Mouse (Mus musculus): ENCODE measurements around the gene Gpatch4. TPM values are rescaled to one million over a fixed set of nuclear protein-coding genes. Genes with fewer than 3 reads are reported as not detected.
A peak's percentile ranks its signal among the peaks of the same experiment; 100 is the strongest.

The Gpatch4 gene
- polyA plus RNA-seq, 1 experiment from 2014 or later, result 15.4 TPM

GRCm38 (mm10) chr3:88082224-88082618 lies 39.3 kb downstream of the Gpatch4 start:
- Histone ChIP-seq H3K4me3 (peak overlapping the region; percentile 63), H3K4me1 (replicated peaks) (peaks cover 17% of the 10 kb centered on the region), H3K36me3 (peaks cover 27% of the 10 kb centered on the region), H3K27me3 (no peaks in the 10 kb centered on the region), H3K27ac (no peak overlapping the region), H3K9ac (peak overlapping the region; percentile 56), H3K9me3 (replicated peaks) (no peaks in the 10 kb centered on the region), H3K4me2 (peak overlapping the region; percentile 84)
- ATAC-seq (replicated peaks; ENCODE audit: insufficient number of reproducible peaks, insufficient read depth, low FRiP score, low read depth), result no peak
- WGBS, result 2% methylated on average over 13 of the region's 13 CpGs

GRCm38 (mm10) chr3:88082663-88083062 lies 39.8 kb downstream of the Gpatch4 start:
- WGBS, result 6% methylated on average over 4 of the region's 4 CpGs
- ATAC-seq (replicated peaks; ENCODE audit: insufficient number of reproducible peaks, insufficient read depth, low FRiP score, low read depth), result peak; percentile 41; the same call in 1 of the 2 replicates
- Histone ChIP-seq H3K27me3 (no peaks in the 10 kb centered on the region), H3K4me2 (peak overlapping the region; percentile 84), H3K4me1 (replicated peaks) (peaks cover 17% of the 10 kb centered on the region), H3K9ac (peak overlapping the region; percentile 56), H3K9me3 (replicated peaks) (no peaks in the 10 kb centered on the region), H3K27ac (0 out of 2 replicates have a peak overlapping the region, but pooled peaks have one; percentile 4), H3K4me3 (peak overlapping the region; percentile 63), H3K36me3 (peaks cover 28% of the 10 kb centered on the region)

- no peak for ATAC-seq (replicated peaks; ENCODE audit: insufficient number of reproducible peaks, insufficient read depth, low FRiP score, low read depth)
- peaks cover 35% of the 10 kb centered on the region for H3K36me3 ChIP-seq
- WGBS, result 97% methylated on average over 2 of the region's 2 CpGs
Observed at GRCm38 (mm10) chr3:88084001-88084400, 41.1 kb downstream of the Gpatch4 start.

GRCm38 (mm10) chr3:88085459-88085858 lies 42.6 kb downstream of the Gpatch4 start:
- H3K9ac ChIP-seq, result no peak overlapping the region
- no peak for ATAC-seq (replicated peaks; ENCODE audit: insufficient number of reproducible peaks, insufficient read depth, low FRiP score, low read depth)
- peaks cover 17% of the 10 kb centered on the region for H3K4me1 ChIP-seq (replicated peaks)
- H3K4me3 ChIP-seq, result no peak overlapping the region
- H3K4me2 ChIP-seq, result no peak overlapping the region
- H3K27me3 ChIP-seq, result no peaks in the 10 kb centered on the region
- H3K27ac ChIP-seq, result no peak overlapping the region
- 87% methylated on average over 3 of the region's 9 CpGs for WGBS
- H3K36me3 ChIP-seq, result peaks cover 49% of the 10 kb centered on the region
- H3K9me3 ChIP-seq (replicated peaks), result no peaks in the 10 kb centered on the region

More at GRCm38 (mm10) chr3:88084001-88084400, 41.1 kb downstream of the Gpatch4 start:
- Histone ChIP-seq H3K4me3 (no peak overlapping the region), H3K4me2 (no peak overlapping the region), H3K4me1 (replicated peaks) (peaks cover 17% of the 10 kb centered on the region), H3K27ac (no peak overlapping the region), H3K9me3 (replicated peaks) (no peaks in the 10 kb centered on the region), H3K9ac (no peak overlapping the region), H3K27me3 (no peaks in the 10 kb centered on the region)

- Histone ChIP-seq H3K9me3 (replicated peaks) (no peaks in the 10 kb centered on the region), H3K27me3 (no peaks in the 10 kb centered on the region), H3K36me3 (peaks cover 71% of the 10 kb centered on the region), H3K4me3 (no peak overlapping the region), H3K9ac (no peak overlapping the region), H3K27ac (no peak overlapping the region), H3K4me2 (no peak overlapping the region), H3K4me1 (replicated peaks) (peaks cover 10% of the 10 kb centered on the region)
- WGBS, result 91% methylated on average over 1 of the region's 1 CpGs
- no peak for ATAC-seq (replicated peaks; ENCODE audit: insufficient number of reproducible peaks, insufficient read depth, low FRiP score, low read depth)
Observed at GRCm38 (mm10) chr3:88087688-88088087, 44.8 kb downstream of the Gpatch4 start.

- H3K4me1 ChIP-seq (replicated peaks), result no peaks in the 10 kb centered on the region
- no peaks in the 10 kb centered on the region for H3K27me3 ChIP-seq
- no peak overlapping the region for H3K4me2 ChIP-seq
- no peak for ATAC-seq (replicated peaks; ENCODE audit: insufficient number of reproducible peaks, insufficient read depth, low FRiP score, low read depth)
- no peak overlapping the region for H3K27ac ChIP-seq
- H3K9ac ChIP-seq, result no peak overlapping the region
- WGBS, result 94% methylated on average over 7 of the region's 7 CpGs
- H3K36me3 ChIP-seq, result peaks cover 84% of the 10 kb centered on the region
- no peak overlapping the region for H3K4me3 ChIP-seq
- H3K9me3 ChIP-seq (replicated peaks), result no peaks in the 10 kb centered on the region
Observed at GRCm38 (mm10) chr3:88090106-88090505, 47.2 kb downstream of the Gpatch4 start.

- Histone ChIP-seq H3K27ac (no peak overlapping the region), H3K4me3 (no peak overlapping the region), H3K4me2 (no peak overlapping the region), H3K4me1 (replicated peaks) (no peaks in the 10 kb centered on the region), H3K9ac (no peak overlapping the region), H3K36me3 (peaks cover 86% of the 10 kb centered on the region), H3K9me3 (replicated peaks) (no peaks in the 10 kb centered on the region), H3K27me3 (no peaks in the 10 kb centered on the region)
- ATAC-seq (replicated peaks; ENCODE audit: insufficient number of reproducible peaks, insufficient read depth, low FRiP score, low read depth), result no peak
- 91% methylated on average over 6 of the region's 6 CpGs for WGBS
Observed at GRCm38 (mm10) chr3:88090616-88091015, 47.7 kb downstream of the Gpatch4 start.

- Histone ChIP-seq H3K36me3 (peaks cover 94% of the 10 kb centered on the region), H3K4me2 (no peak overlapping the region), H3K9ac (no peak overlapping the region), H3K4me3 (no peak overlapping the region), H3K4me1 (replicated peaks) (no peaks in the 10 kb centered on the region), H3K27me3 (no peaks in the 10 kb centered on the region), H3K27ac (no peak overlapping the region), H3K9me3 (replicated peaks) (no peaks in the 10 kb centered on the region)
- ATAC-seq (replicated peaks; ENCODE audit: insufficient number of reproducible peaks, insufficient read depth, low FRiP score, low read depth), result no peak
- 78% methylated on average over 5 of the region's 5 CpGs for WGBS
Observed at GRCm38 (mm10) chr3:88094126-88094525, 51.2 kb downstream of the Gpatch4 start.

GRCm38 (mm10) chr3:88097666-88098065 lies 54.8 kb downstream of the Gpatch4 start:
- H3K9me3 ChIP-seq (replicated peaks), result no peaks in the 10 kb centered on the region
- ATAC-seq (replicated peaks; ENCODE audit: insufficient number of reproducible peaks, insufficient read depth, low FRiP score, low read depth), result no peak
- no peaks in the 10 kb centered on the region for H3K27me3 ChIP-seq
- peaks cover 89% of the 10 kb centered on the region for H3K36me3 ChIP-seq
- H3K4me2 ChIP-seq, result no peak overlapping the region
- no peaks in the 10 kb centered on the region for H3K4me1 ChIP-seq (replicated peaks)
- H3K27ac ChIP-seq, result no peak overlapping the region
- 68% methylated on average over 6 of the region's 6 CpGs for WGBS
- H3K4me3 ChIP-seq, result no peak overlapping the region
- no peak overlapping the region for H3K9ac ChIP-seq

GRCm38 (mm10) chr3:88100251-88100650 lies 57.3 kb downstream of the Gpatch4 start:
- no peaks in the 10 kb centered on the region for H3K27me3 ChIP-seq
- ATAC-seq (replicated peaks; ENCODE audit: insufficient number of reproducible peaks, insufficient read depth, low FRiP score, low read depth), result no peak
- no peaks in the 10 kb centered on the region for H3K4me1 ChIP-seq (replicated peaks)
- no peak overlapping the region for H3K27ac ChIP-seq
- no peak overlapping the region for H3K4me2 ChIP-seq
- H3K9me3 ChIP-seq (replicated peaks), result no peaks in the 10 kb centered on the region
- WGBS, result 61% methylated on average over 3 of the region's 3 CpGs
- no peak overlapping the region for H3K4me3 ChIP-seq
- peaks cover 88% of the 10 kb centered on the region for H3K36me3 ChIP-seq
- H3K9ac ChIP-seq, result no peak overlapping the region

- Histone ChIP-seq H3K27me3 (no peaks in the 10 kb centered on the region), H3K9ac (no peak overlapping the region), H3K27ac (no peak overlapping the region), H3K4me3 (no peak overlapping the region), H3K4me2 (no peak overlapping the region), H3K9me3 (replicated peaks) (no peaks in the 10 kb centered on the region), H3K4me1 (replicated peaks) (no peaks in the 10 kb centered on the region), H3K36me3 (peaks cover 89% of the 10 kb centered on the region)
- no peak for ATAC-seq (replicated peaks; ENCODE audit: insufficient number of reproducible peaks, insufficient read depth, low FRiP score, low read depth)
- WGBS, result 86% methylated on average over 7 of the region's 7 CpGs
Observed at GRCm38 (mm10) chr3:88101736-88102135, 58.8 kb downstream of the Gpatch4 start.

GRCm38 (mm10) chr3:88102196-88102595 lies 59.3 kb downstream of the Gpatch4 start:
- ATAC-seq (replicated peaks; ENCODE audit: insufficient number of reproducible peaks, insufficient read depth, low FRiP score, low read depth), result no peak; the same call in 1 of the 2 replicates
- Histone ChIP-seq H3K27ac (peak overlapping the region; percentile 43; the same call in 1 of the 2 replicates), H3K4me3 (no peak overlapping the region), H3K9ac (no peak overlapping the region), H3K9me3 (replicated peaks) (no peaks in the 10 kb centered on the region), H3K36me3 (peaks cover 89% of the 10 kb centered on the region), H3K27me3 (no peaks in the 10 kb centered on the region), H3K4me2 (no peak overlapping the region), H3K4me1 (replicated peaks) (no peaks in the 10 kb centered on the region)
- WGBS, result 71% methylated on average over 6 of the region's 6 CpGs
